Mouse (Mus musculus) right cerebral cortex, postnatal 36 days (tissue): ENCODE results near the gene Zbbx.
A peak's percentile ranks its signal among the peaks of the same experiment; 100 is the strongest.

Source experiments
- DNase-seq, 2 experiments: peaks; one replicate each; pipeline ENCODE4 v3.0.0; 2022; ENCODE audit warnings: low spot score in 2 of 2, mixed read lengths in 1 of 2

The Zbbx gene

GRCm38 (mm10) chr3:75164838-75165496, at the start of gene Zbbx:
Gene Zbbx (minus strand): TSS chr3:75165034.
- DNase-seq: peak; percentile 60 to 70

GRCm38 (mm10) chr3:75202808-75203503, 38.1 kb upstream of the Zbbx start:
- DNase-seq: peak; percentile 16 to 24

DNA sequence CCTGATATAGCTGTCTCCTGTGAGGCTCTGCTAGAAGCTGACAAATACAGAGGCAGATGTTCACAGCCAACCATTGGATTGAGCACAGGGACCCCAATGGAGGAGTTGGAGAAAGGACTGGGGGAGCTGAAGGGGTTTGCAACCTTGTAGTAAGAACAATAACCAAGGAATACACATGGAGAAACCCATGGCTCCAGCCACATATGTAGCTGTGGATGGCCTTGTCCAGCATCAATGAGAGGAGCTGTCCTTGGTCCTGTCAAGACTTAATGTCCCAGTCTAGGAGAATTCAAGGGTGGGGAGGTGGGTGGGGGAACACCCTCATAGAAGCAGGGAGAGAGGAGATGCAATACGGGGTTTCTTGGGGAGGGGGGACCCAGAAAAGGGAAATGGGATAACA, 17.8 kb upstream of the Zbbx start:
- DNase-seq: no peak

- DNase-seq: no peak
Observed at GRCm38 (mm10) chr3:75141876-75142275, 23.0 kb downstream of the Zbbx start.

- peak; percentile 4 to 5 for DNase-seq
Observed at GRCm38 (mm10) chr3:75104867-75105266, 60.0 kb downstream of the Zbbx start.

GRCm38 (mm10) chr3:75085762-75086161, 79.1 kb downstream of the Zbbx start:
- DNase-seq: no peak

GRCm38 (mm10) chr3:75078906-75079305, 85.9 kb downstream of the Zbbx start:
- no peak for DNase-seq

DNA sequence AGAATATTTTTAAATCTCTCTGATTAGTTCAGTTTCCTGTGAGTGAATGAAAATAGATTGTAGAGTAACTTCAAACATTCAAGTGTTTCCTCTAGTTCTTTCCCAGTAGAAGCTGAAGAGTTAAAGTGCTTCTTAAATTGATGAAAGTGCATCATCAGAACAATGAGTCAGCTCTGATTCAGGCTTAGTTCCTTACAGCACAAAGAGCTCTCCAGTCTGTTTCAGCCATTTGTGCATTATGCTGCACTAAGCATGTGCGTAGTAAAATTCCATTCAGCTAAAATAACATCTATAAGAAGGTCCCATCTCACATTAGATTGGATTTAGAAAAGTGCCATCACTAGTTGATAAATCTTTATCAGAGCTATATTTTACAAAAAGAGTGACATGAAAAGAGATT, 155.1 kb downstream of the Zbbx start:
- no peak for DNase-seq
